Mouse (Mus musculus) kidney, adult 2 months (tissue): ENCODE results near the gene Pbrm1.

Source experiments
- CTCF ChIP-seq: fragments of 200-500 bp; conservative IDR thresholded peaks from 2 replicates; pipeline ENCODE4 v1.5.1; 2011; ENCODE audit warnings: low read depth, mild to moderate bottlenecking, control low read depth, low read length, moderate library complexity, mixed read lengths; ENCODE audit not compliant: insufficient read depth, insufficient read length
- POLR2A ChIP-seq: fragments of 200-500 bp; IDR thresholded peaks from one replicate; pipeline ENCODE4 v1.6.1; 2011; ENCODE audit warnings: low read depth, low read length, control low read depth

DNA sequence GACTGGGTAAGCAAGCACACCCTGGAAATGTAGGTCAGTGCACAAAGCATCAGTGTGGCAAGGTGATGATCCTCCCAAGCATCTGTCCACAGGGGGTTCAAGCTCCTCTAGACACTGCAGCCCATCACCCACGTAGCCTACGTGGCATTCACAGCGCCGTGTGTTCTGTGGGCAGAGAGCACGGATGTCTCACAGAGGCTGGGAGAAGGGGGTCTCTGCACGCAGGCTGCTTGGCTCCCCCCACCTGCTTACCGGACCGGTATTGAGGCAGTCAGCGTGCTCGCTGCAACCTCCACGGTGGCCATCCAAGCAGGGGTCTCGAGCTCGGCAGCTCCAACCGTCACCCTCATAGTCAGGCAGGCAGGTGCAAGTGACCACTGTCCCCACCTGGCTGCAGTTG lies 122.1 kb downstream of the Pbrm1 start:
- TF ChIP-seq CTCF (no peak), POLR2A (no peak)
